Mouse (Mus musculus): ENCODE data around the gene Tnrc18.

Gene Tnrc18

GRCm38 (mm10) chr5:142700842-142701589 is 116.4 kb downstream of the Tnrc18 start:
- H3K9me3 ChIP-seq (ENCODE audit: low read length): no peaks in the 10 kb centered on the region
- H3K4me3 ChIP-seq (replicated peaks; ENCODE audit: low read length): peak overlapping the region; percentile 93
- H3K4me1 ChIP-seq (replicated peaks; ENCODE audit: low read depth, low read length): peaks cover 32% of the 10 kb centered on the region
- H3K27me3 ChIP-seq (ENCODE audit: insufficient read depth, low read length): peaks cover 45% of the 10 kb centered on the region
- peaks cover 5% of the 10 kb centered on the region; the same call in 1 of the 2 replicates for H3K36me3 ChIP-seq (ENCODE audit: insufficient read depth, low read length)
- TF ChIP-seq POU5F1 (IDR thresholded peaks at IDR 0.05; ENCODE audit: borderline replicate concordance, low read length) (no peak), CTCF (conservative IDR thresholded peaks at IDR 0.05; ENCODE audit: low read length) (no peak), NANOG (IDR thresholded peaks at IDR 0.05; ENCODE audit: borderline replicate concordance, low read length) (no peak)

GRCm38 (mm10) chr5:142697742-142698141 is 119.7 kb downstream of the Tnrc18 start:
- Histone ChIP-seq H3K9me3 (ENCODE audit: low read length) (no peaks in the 10 kb centered on the region), H3K4me1 (replicated peaks; ENCODE audit: low read depth, low read length) (peaks cover 34% of the 10 kb centered on the region), H3K36me3 (ENCODE audit: insufficient read depth, low read length) (no peaks in the 10 kb centered on the region), H3K4me3 (replicated peaks; ENCODE audit: low read length) (no peak overlapping the region), H3K27me3 (ENCODE audit: insufficient read depth, low read length) (peaks cover 43% of the 10 kb centered on the region)
- TF ChIP-seq POU5F1 (IDR thresholded peaks at IDR 0.05; ENCODE audit: borderline replicate concordance, low read length) (no peak), CTCF (conservative IDR thresholded peaks at IDR 0.05; ENCODE audit: low read length) (no peak), NANOG (IDR thresholded peaks at IDR 0.05; ENCODE audit: borderline replicate concordance, low read length) (no peak)

GRCm38 (mm10) chr5:142696865-142697264 is 120.6 kb downstream of the Tnrc18 start:
- TF ChIP-seq POU5F1 (IDR thresholded peaks at IDR 0.05; ENCODE audit: borderline replicate concordance, low read length) (no peak), CTCF (conservative IDR thresholded peaks at IDR 0.05; ENCODE audit: low read length) (no peak), NANOG (IDR thresholded peaks at IDR 0.05; ENCODE audit: borderline replicate concordance, low read length) (no peak)
- Histone ChIP-seq H3K27me3 (ENCODE audit: insufficient read depth, low read length) (peaks cover 40% of the 10 kb centered on the region), H3K4me1 (replicated peaks; ENCODE audit: low read depth, low read length) (peaks cover 38% of the 10 kb centered on the region), H3K36me3 (ENCODE audit: insufficient read depth, low read length) (no peaks in the 10 kb centered on the region), H3K9me3 (ENCODE audit: low read length) (no peaks in the 10 kb centered on the region), H3K4me3 (replicated peaks; ENCODE audit: low read length) (no peak overlapping the region)

- H3K4me1 ChIP-seq (replicated peaks; ENCODE audit: low read depth, low read length): peaks cover 41% of the 10 kb centered on the region
- no peaks in the 10 kb centered on the region for H3K9me3 ChIP-seq (ENCODE audit: low read length)
- no peak for TF ChIP-seq NANOG (IDR thresholded peaks at IDR 0.05; ENCODE audit: borderline replicate concordance, low read length)
- TF ChIP-seq POU5F1 (IDR thresholded peaks at IDR 0.05; ENCODE audit: borderline replicate concordance, low read length): no peak
- no peak for TF ChIP-seq CTCF (conservative IDR thresholded peaks at IDR 0.05; ENCODE audit: low read length)
- H3K4me3 ChIP-seq (replicated peaks; ENCODE audit: low read length): no peak overlapping the region
- no peaks in the 10 kb centered on the region for H3K36me3 ChIP-seq (ENCODE audit: insufficient read depth, low read length)
- H3K27me3 ChIP-seq (ENCODE audit: insufficient read depth, low read length): peaks cover 45% of the 10 kb centered on the region
These were observed 121.2 kb downstream of the Tnrc18 start for GRCm38 (mm10) chr5:142696258-142696657.

GRCm38 (mm10) chr5:142694627-142695340 is 122.7 kb downstream of the Tnrc18 start:
- no peak overlapping the region for H3K4me3 ChIP-seq (replicated peaks; ENCODE audit: low read length)
- peaks cover 35% of the 10 kb centered on the region for H3K27me3 ChIP-seq (ENCODE audit: insufficient read depth, low read length)
- peaks cover 35% of the 10 kb centered on the region for H3K4me1 ChIP-seq (replicated peaks; ENCODE audit: low read depth, low read length)
- H3K36me3 ChIP-seq (ENCODE audit: insufficient read depth, low read length): no peaks in the 10 kb centered on the region
- H3K9me3 ChIP-seq (ENCODE audit: low read length): no peaks in the 10 kb centered on the region
- TF ChIP-seq NANOG (IDR thresholded peaks at IDR 0.05; ENCODE audit: borderline replicate concordance, low read length): no peak
- no peak for TF ChIP-seq POU5F1 (IDR thresholded peaks at IDR 0.05; ENCODE audit: borderline replicate concordance, low read length)
- no peak for TF ChIP-seq CTCF (conservative IDR thresholded peaks at IDR 0.05; ENCODE audit: low read length)

- TF ChIP-seq POU5F1 (IDR thresholded peaks at IDR 0.05; ENCODE audit: borderline replicate concordance, low read length): no peak
- no peak for TF ChIP-seq CTCF (conservative IDR thresholded peaks at IDR 0.05; ENCODE audit: low read length)
- TF ChIP-seq NANOG (IDR thresholded peaks at IDR 0.05; ENCODE audit: borderline replicate concordance, low read length): no peak
- peaks cover 38% of the 10 kb centered on the region for H3K4me1 ChIP-seq (replicated peaks; ENCODE audit: low read depth, low read length)
- no peak overlapping the region for H3K4me3 ChIP-seq (replicated peaks; ENCODE audit: low read length)
- H3K9me3 ChIP-seq (ENCODE audit: low read length): no peaks in the 10 kb centered on the region
- no peaks in the 10 kb centered on the region for H3K36me3 ChIP-seq (ENCODE audit: insufficient read depth, low read length)
- peaks cover 37% of the 10 kb centered on the region for H3K27me3 ChIP-seq (ENCODE audit: insufficient read depth, low read length)
These were observed 123.6 kb downstream of the Tnrc18 start for GRCm38 (mm10) chr5:142693738-142694430.

- H3K4me1 ChIP-seq (replicated peaks; ENCODE audit: low read depth, low read length): peaks cover 38% of the 10 kb centered on the region
- TF ChIP-seq CTCF (conservative IDR thresholded peaks at IDR 0.05; ENCODE audit: low read length): no peak
- no peaks in the 10 kb centered on the region for H3K36me3 ChIP-seq (ENCODE audit: insufficient read depth, low read length)
- H3K9me3 ChIP-seq (ENCODE audit: low read length): no peaks in the 10 kb centered on the region
- H3K4me3 ChIP-seq (replicated peaks; ENCODE audit: low read length): no peak overlapping the region
- peaks cover 39% of the 10 kb centered on the region for H3K27me3 ChIP-seq (ENCODE audit: insufficient read depth, low read length)
These were observed 124.3 kb downstream of the Tnrc18 start for GRCm38 (mm10) chr5:142692971-142693737.

GRCm38 (mm10) chr5:142692248-142692647 is 125.2 kb downstream of the Tnrc18 start, which contains the start of gene Slc29a4:
Gene Slc29a4, plus strand, starts transcription at chr5:142692512.
- no peak for TF ChIP-seq CTCF (conservative IDR thresholded peaks at IDR 0.05; ENCODE audit: low read length)
- TF ChIP-seq POU5F1 (IDR thresholded peaks at IDR 0.05; ENCODE audit: borderline replicate concordance, low read length): no peak
- TF ChIP-seq NANOG (IDR thresholded peaks at IDR 0.05; ENCODE audit: borderline replicate concordance, low read length): no peak
- no peak within 1 kb of the TSS for H3K4me3 ChIP-seq (replicated peaks; ENCODE audit: low read length)
- H3K27me3 ChIP-seq (ENCODE audit: insufficient read depth, low read length): peaks cover 47% of the 10 kb centered on the region
- H3K36me3 ChIP-seq (ENCODE audit: insufficient read depth, low read length): no peaks in the 10 kb centered on the region
- H3K9me3 ChIP-seq (ENCODE audit: low read length): no peaks in the 10 kb centered on the region
- H3K4me1 ChIP-seq (replicated peaks; ENCODE audit: low read depth, low read length): peaks cover 42% of the 10 kb centered on the region

Data from E14TG2a.4 (cell line).